Mouse (Mus musculus) forebrain, embryonic 14.5 days (tissue): Measurements from ENCODE around the gene Timm17a. TPM values are rescaled to one million over a fixed set of nuclear protein-coding genes. Genes with fewer than 3 reads are reported as not detected.

ENCODE experiments used
- ATAC-seq: fragments of 200-750 bp; cut with Nextera tagmentation; 2 replicates; pipeline ENCODE4 v1.8.0; 2017; ENCODE audit warnings: mild to moderate bottlenecking, moderate library complexity
- DNase-seq: peaks from one replicate; pipeline ENCODE4 v3.0.0-alpha.2; 2015; ENCODE audit warnings: low spot score
- H3K27ac ChIP-seq: fragments of 300-500 bp; sonication (generic); 2 replicates; pipeline ENCODE4 v1.5.1; 2014; ENCODE audit warnings: low read depth, mild to moderate bottlenecking, control low read depth, low read length, moderate library complexity
- H3K27me3 ChIP-seq: fragments of 300-500 bp; sonication (generic); replicated peaks from 2 replicates; pipeline ENCODE4 v1.6.1; 2014; ENCODE audit warnings: low read length, control low read depth, mixed read lengths; ENCODE audit not compliant: control insufficient read depth, insufficient read depth
- H3K36me3 ChIP-seq: fragments of 300-500 bp; sonication (generic); 2 replicates; pipeline ENCODE4 v1.6.1; 2014; ENCODE audit warnings: low read length, control low read depth; ENCODE audit not compliant: control insufficient read depth, insufficient read depth
- H3K4me1 ChIP-seq: fragments of 300-500 bp; sonication (generic); 2 replicates; pipeline ENCODE4 v1.6.1; 2014; ENCODE audit warnings: antibody characterized with exemption, low read length, control low read depth; ENCODE audit not compliant: control insufficient read depth, insufficient read depth
- H3K4me2 ChIP-seq: fragments of 300-500 bp; sonication (generic); 2 replicates; pipeline ENCODE4 v1.6.1; 2014; ENCODE audit warnings: mild to moderate bottlenecking, control low read depth, low read length
- H3K4me3 ChIP-seq: fragments of 300-500 bp; sonication (generic); 2 replicates; pipeline ENCODE4 v1.5.1; 2014; ENCODE audit warnings: low read depth, low read length, control low read depth
- H3K9ac ChIP-seq: fragments of 300-500 bp; sonication (generic); 2 replicates; pipeline ENCODE4 v1.6.1; 2014; ENCODE audit warnings: mild to moderate bottlenecking, low read length, control low read depth, moderate library complexity
- H3K9me3 ChIP-seq: fragments of 300-500 bp; sonication (generic); replicated peaks from 2 replicates; pipeline ENCODE4 v1.6.1; 2016; ENCODE audit warnings: low read length, control low read depth, mixed read lengths; ENCODE audit not compliant: control insufficient read depth
- WGBS: fragments of 180-500 bp; shearing (Covaris S2); extraction: QIAGEN DNeasy Blood & Tissue Kit; methylation state at CpG from one replicate; pipeline ENCODE4 v1.1.7; 2014; 5-methylcytosine and 5-hydroxymethylcytosine counted together
- polyA plus RNA-seq: library from polyadenylated mRNA; unstranded; fragments of >200 nt; fragmentation: Nextera tagmentation; extraction: Ambion mirVana; gene quantifications from 2 replicates; pipeline ENCODE4 v1.2.1, GENCODE M21; 2014

Gene Timm17a
- polyA plus RNA-seq = 148 and 156 TPM in 2 replicates

DNA sequence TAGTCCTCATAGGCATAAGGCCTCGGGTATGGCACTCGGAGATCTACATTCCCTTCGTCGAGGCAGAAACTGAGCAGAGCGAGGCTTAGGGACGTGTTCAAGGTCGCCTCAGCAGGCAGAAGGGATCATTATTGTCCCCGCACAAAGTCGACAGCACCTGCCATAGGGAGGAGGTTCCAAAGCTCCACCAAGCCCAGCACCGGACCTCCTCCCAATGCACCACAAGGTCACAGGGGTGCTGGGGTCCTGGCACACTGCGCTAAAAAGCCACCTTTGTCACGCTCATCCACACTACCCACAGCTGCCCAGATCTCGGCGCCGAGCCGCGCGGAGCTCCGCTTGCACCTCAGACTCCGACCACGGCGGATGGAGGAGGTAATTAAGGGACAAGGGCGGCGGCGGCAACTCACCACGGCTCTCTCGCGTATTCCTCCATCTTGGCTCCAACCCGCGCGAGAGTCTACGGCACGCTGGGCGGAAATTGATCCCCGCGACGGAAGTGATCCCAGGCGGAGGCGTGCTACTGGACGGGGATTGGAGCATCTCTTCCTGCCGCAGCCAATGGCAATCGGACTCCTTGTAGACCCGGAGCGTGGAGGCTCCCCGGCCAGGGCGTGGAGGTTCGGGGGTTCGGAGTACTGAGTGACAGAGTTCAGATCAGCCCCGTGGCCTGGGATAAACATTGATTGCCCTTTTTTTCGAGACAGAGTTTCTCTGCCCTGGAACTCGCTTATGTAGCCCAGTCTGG lies at the start of gene Timm17a:
Gene Timm17a, minus strand, starts transcription at position 495 of the 748 bp plus-strand sequence.
- Histone ChIP-seq H3K4me2 (peak within 1 kb of the TSS; percentile 91), H3K9me3 (no peaks in the 10 kb centered on the region), H3K4me1 (peaks cover 10% of the 10 kb centered on the region), H3K9ac (peak within 1 kb of the TSS; percentile 97), H3K27me3 (no peaks in the 10 kb centered on the region), H3K36me3 (peaks cover 10% of the 10 kb centered on the region), H3K27ac (peak within 1 kb of the TSS; percentile 72), H3K4me3 (peak within 1 kb of the TSS; percentile 95)
- under 1% methylated on average over 51 of the region's 51 CpGs for WGBS
- DNase-seq (peak; percentile 97), ATAC-seq (peak; percentile 100)

DNA sequence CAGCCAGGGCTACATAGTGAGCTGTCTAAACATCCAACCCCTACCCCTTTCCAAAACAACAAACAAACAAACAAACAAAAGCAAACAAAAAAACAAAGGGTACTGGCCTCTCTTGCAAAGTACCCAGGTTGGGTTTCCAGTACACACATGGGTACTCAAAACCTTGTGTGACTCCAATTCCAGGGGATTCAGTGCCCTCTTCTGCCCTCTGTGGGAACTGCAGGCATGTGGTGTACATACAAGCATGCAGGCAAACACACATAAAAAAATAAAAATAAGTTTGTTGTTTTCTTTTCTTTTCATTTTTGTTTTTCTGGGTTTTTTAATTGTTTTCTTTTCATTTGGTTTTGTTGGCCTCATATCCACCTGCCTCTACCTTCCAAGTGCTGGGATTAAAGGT lies 48.5 kb upstream of the Timm17a start:
- Histone ChIP-seq H3K4me1 (no peaks in the 10 kb centered on the region), H3K36me3 (no peaks in the 10 kb centered on the region), H3K9ac (no peak overlapping the region), H3K4me2 (no peak overlapping the region), H3K4me3 (no peak overlapping the region), H3K9me3 (no peaks in the 10 kb centered on the region; the same call in 1 of the 2 replicates), H3K27ac (no peak overlapping the region), H3K27me3 (no peaks in the 10 kb centered on the region)
- no peak for ATAC-seq
- DNase-seq = no peak

DNA sequence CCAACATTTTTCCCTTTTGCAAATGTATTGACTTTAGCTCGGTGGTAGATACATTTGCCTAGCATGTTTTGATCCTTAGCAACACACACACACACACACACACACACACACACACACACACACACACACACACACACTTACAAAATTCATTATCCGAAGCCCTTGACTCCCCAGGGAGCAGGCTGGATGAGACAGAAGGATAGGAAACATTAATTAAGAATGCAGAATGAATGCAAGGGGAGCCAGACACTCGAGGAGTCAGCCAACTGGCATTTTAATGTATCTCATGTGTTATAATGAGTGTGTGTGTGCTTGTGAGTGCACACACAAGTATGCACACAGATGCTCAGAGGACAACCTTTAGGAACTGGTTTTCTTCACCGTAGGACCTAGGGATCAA lies 47.9 kb upstream of the Timm17a start:
- Histone ChIP-seq H3K9me3 (no peaks in the 10 kb centered on the region; the same call in 1 of the 2 replicates), H3K27me3 (no peaks in the 10 kb centered on the region), H3K27ac (no peak overlapping the region), H3K4me1 (no peaks in the 10 kb centered on the region), H3K9ac (no peak overlapping the region), H3K4me2 (no peak overlapping the region), H3K36me3 (no peaks in the 10 kb centered on the region), H3K4me3 (no peak overlapping the region)
- WGBS = 73% methylated on average over 4 of the region's 4 CpGs
- ATAC-seq (no peak), DNase-seq (peak; percentile 59)

DNA sequence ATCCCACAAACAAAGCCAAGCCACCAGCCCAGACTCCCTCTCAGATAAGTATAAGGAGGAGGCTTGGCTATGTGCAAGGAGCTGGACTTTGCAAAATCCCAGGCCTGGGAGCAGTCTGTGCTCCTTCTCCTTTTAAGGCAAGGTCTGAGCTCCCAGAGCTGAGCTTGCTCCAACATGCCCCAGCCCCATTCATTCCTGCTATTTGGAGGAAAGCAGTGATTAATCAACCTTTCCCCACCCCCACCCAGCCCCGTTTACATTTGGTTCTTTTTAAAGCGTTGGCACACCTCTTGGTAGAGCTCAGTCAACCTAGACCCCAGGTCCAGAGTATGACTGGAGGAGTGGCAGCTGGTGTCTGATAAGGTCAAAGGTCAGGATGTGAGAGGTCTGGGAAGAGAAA lies 45.5 kb upstream of the Timm17a start:
- H3K9me3 ChIP-seq = no peaks in the 10 kb centered on the region; the same call in 1 of the 2 replicates
- H3K9ac ChIP-seq = no peak overlapping the region
- H3K4me3 ChIP-seq = no peak overlapping the region
- ATAC-seq = no peak
- H3K4me1 ChIP-seq = no peaks in the 10 kb centered on the region
- H3K4me2 ChIP-seq = no peak overlapping the region
- H3K27me3 ChIP-seq = no peaks in the 10 kb centered on the region
- 27% methylated on average over 2 of the region's 2 CpGs for WGBS
- no peak for DNase-seq
- no peak overlapping the region for H3K27ac ChIP-seq
- H3K36me3 ChIP-seq = no peaks in the 10 kb centered on the region

DNA sequence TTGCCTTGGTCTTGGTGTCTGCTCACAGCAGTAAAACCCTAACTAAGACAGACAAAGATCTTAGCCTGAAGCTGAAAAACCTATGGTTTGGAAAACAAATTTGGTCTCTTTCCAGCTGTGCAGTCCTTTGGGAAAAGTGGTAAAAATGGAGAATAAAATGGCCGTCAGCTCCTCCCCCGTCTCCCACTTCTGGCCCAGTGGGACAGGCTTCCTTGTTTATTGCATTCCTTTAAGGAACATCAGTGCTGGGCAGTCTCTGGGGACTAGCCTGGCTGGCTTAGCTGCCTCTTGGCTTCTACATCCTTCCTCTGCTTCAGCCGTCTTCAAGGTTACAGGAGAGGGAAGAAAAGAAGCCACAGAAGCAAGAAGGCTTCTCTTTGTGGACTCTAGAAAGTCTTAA lies 38.4 kb upstream of the Timm17a start:
- Histone ChIP-seq H3K9me3 (no peaks in the 10 kb centered on the region), H3K36me3 (no peaks in the 10 kb centered on the region), H3K4me2 (no peak overlapping the region), H3K27me3 (no peaks in the 10 kb centered on the region), H3K4me3 (no peak overlapping the region), H3K9ac (no peak overlapping the region), H3K4me1 (no peaks in the 10 kb centered on the region), H3K27ac (no peak overlapping the region)
- ATAC-seq (no peak), DNase-seq (no peak)
- WGBS = 86% methylated on average over 3 of the region's 3 CpGs

DNA sequence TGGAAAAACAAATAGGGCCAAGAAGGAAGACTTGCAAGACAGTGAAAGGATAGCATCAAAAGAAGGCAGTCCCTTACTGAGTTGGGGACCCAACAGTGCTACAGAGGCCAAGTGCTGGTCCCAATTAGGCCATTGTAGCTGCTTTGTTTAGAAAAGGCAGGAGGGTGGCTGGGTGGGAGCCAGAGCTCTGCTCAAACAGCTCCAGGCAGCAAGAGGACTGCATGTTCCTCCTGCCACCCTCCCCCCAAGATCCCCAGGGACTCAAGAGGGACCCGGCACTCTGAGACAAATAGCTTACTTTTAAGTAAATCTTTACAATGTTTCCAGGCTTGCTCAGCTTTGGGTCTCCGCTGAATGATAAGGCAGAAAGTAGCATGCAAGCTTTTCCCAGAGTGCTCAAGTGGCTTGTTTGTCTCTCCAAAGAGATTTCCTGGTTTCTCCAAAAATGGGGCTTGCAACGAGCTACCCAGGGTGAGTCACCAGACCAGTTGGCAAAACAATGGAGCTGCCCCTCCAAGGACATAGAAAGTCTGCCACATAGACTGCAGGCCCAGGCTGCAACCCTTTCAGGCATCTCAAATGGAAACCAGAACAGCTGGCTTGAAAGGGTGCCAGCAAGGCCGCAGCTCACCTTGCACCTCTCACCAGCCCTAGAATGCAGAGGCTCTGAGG lies 34.1 kb upstream of the Timm17a start:
- Histone ChIP-seq H3K4me3 (no peak overlapping the region), H3K4me1 (no peaks in the 10 kb centered on the region), H3K9me3 (no peaks in the 10 kb centered on the region), H3K4me2 (no peak overlapping the region), H3K27ac (no peak overlapping the region), H3K36me3 (no peaks in the 10 kb centered on the region), H3K27me3 (no peaks in the 10 kb centered on the region), H3K9ac (no peak overlapping the region)
- DNase-seq (peak; percentile 10), ATAC-seq (no peak)
- WGBS = 51% methylated on average over 4 of the region's 4 CpGs

DNA sequence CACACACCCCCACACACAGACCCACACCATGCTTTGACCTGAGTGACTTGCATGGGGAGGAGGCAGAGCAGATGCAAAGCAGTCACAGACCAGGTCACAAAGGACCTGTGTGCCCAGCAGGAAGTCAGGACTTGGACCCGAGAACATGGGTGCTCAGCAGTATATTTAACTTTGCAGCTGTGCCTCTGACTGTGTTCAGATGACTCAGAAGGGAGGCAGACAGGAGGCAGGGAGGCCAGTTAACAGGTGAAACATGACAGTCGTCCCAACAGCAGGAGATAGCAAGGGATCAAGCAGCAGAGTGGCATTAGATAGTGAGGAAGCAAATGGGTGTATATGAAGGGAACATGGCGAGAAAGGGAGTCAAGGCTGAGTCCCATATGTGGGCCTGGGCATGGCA lies 33.3 kb upstream of the Timm17a start:
- no peak overlapping the region for H3K9ac ChIP-seq
- ATAC-seq (no peak), DNase-seq (no peak)
- no peak overlapping the region for H3K27ac ChIP-seq
- no peaks in the 10 kb centered on the region for H3K36me3 ChIP-seq
- H3K4me3 ChIP-seq = no peak overlapping the region
- 69% methylated on average over 3 of the region's 3 CpGs for WGBS
- H3K4me2 ChIP-seq = no peak overlapping the region
- no peaks in the 10 kb centered on the region for H3K4me1 ChIP-seq
- H3K9me3 ChIP-seq = no peaks in the 10 kb centered on the region
- H3K27me3 ChIP-seq = no peaks in the 10 kb centered on the region

DNA sequence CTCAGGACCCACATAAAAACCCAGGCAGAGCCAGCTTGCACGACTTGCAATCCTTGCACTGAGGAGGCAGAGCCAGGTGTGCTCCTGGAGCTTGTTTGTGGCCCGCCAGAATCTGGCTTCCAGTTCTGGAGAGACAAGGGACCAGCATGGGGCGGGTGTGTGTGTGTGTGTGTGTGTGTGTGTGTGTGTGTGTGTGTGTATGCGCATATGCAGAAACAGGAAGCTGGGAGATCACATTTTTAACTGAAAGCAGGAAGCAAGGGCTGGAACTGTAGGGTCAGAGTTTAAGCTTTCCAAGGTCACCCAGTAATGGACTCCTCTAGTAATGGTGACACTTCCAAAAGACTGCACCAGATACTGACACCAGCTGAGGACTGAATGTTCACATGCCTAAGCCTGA lies 30.4 kb upstream of the Timm17a start:
- WGBS = 76% methylated on average over 4 of the region's 4 CpGs
- no peak overlapping the region for H3K27ac ChIP-seq
- no peaks in the 10 kb centered on the region for H3K27me3 ChIP-seq
- no peak for ATAC-seq
- H3K9me3 ChIP-seq = no peaks in the 10 kb centered on the region
- no peaks in the 10 kb centered on the region for H3K4me1 ChIP-seq
- H3K4me3 ChIP-seq = no peak overlapping the region
- no peaks in the 10 kb centered on the region for H3K36me3 ChIP-seq
- no peak overlapping the region for H3K4me2 ChIP-seq
- no peak for DNase-seq
- no peak overlapping the region for H3K9ac ChIP-seq

DNA sequence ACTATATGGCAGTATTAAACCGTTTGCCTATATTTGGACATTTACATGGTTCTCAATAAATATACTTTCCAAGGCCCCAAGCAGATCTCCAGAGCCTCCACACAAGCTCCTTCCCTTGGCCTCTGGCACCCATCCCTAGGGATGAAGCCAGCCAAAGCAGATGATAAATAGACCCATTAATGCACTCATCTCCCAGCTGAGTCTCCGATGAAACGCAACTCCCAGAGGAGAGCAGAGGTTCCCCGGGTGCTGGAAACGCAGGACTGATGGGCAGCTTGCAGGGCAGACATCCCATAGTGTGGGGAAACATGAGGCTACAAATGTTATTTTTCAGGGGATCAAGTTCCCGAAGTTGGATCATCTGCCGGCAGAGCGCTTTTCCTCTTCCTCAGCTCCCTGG lies 28.4 kb upstream of the Timm17a start:
- Histone ChIP-seq H3K27me3 (no peaks in the 10 kb centered on the region), H3K4me1 (no peaks in the 10 kb centered on the region), H3K9me3 (no peaks in the 10 kb centered on the region), H3K4me2 (no peak overlapping the region), H3K9ac (no peak overlapping the region), H3K27ac (no peak overlapping the region), H3K4me3 (no peak overlapping the region), H3K36me3 (no peaks in the 10 kb centered on the region)
- DNase-seq = no peak
- 88% methylated on average over 8 of the region's 8 CpGs for WGBS
- ATAC-seq = no peak
